Mouse (Mus musculus) hindbrain, embryonic 16.5 days (tissue): ENCODE results near the gene Sstr4. TPM values are rescaled to one million over a fixed set of nuclear protein-coding genes. Genes with fewer than 3 reads are reported as not detected.

Source experiments
- ATAC-seq: fragments of 200-750 bp; cut with Nextera tagmentation; 2 replicates; pipeline ENCODE4 v1.8.0; 2017; ENCODE audit warnings: moderate TSS enrichment, moderate library complexity
- H3K27ac ChIP-seq: fragments of 300-500 bp; sonication (generic); 2 replicates; pipeline ENCODE4 v1.5.1; 2014; ENCODE audit warnings: low read depth, mild to moderate bottlenecking, control low read depth, low read length, moderate library complexity
- H3K27me3 ChIP-seq: fragments of 300-500 bp; sonication (generic); replicated peaks from 2 replicates; pipeline ENCODE4 v1.6.1; 2014; ENCODE audit warnings: low read length; ENCODE audit not compliant: control insufficient read depth, insufficient read depth
- H3K36me3 ChIP-seq: fragments of 300-500 bp; sonication (generic); 2 replicates; pipeline ENCODE4 v1.6.1; 2014; ENCODE audit warnings: mild to moderate bottlenecking, low read length, moderate library complexity, mixed read lengths; ENCODE audit not compliant: control insufficient read depth, insufficient read depth
- H3K4me1 ChIP-seq: fragments of 300-500 bp; sonication (generic); 2 replicates; pipeline ENCODE4 v1.6.1; 2014; ENCODE audit warnings: low read depth, low read length; ENCODE audit not compliant: control insufficient read depth, insufficient read depth
- H3K4me2 ChIP-seq: fragments of 300-500 bp; sonication (generic); 2 replicates; pipeline ENCODE4 v1.6.1; 2014; ENCODE audit warnings: mild to moderate bottlenecking, low read length, control low read depth, moderate library complexity
- H3K4me3 ChIP-seq: fragments of 300-500 bp; sonication (generic); 2 replicates; pipeline ENCODE4 v1.5.1; 2014; ENCODE audit warnings: mild to moderate bottlenecking, low read length, control low read depth, moderate library complexity
- H3K9ac ChIP-seq: fragments of 300-500 bp; sonication (generic); 2 replicates; pipeline ENCODE4 v1.6.1; 2014; ENCODE audit warnings: low read depth, mild to moderate bottlenecking, control low read depth, low read length, moderate library complexity
- H3K9me3 ChIP-seq: fragments of 300-500 bp; sonication (generic); 2 replicates; pipeline ENCODE4 v1.6.1; 2014; ENCODE audit warnings: mild to moderate bottlenecking, low read length, moderate library complexity; ENCODE audit not compliant: control insufficient read depth
- WGBS: fragments of 180-500 bp; shearing (Covaris S2); extraction: QIAGEN DNeasy Blood & Tissue Kit; methylation state at CpG from one replicate; pipeline ENCODE4 v1.1.7; 2014; 5-methylcytosine and 5-hydroxymethylcytosine counted together
- polyA plus RNA-seq: library from polyadenylated mRNA; unstranded; fragments of >200 nt; fragmentation: Nextera tagmentation; extraction: Ambion mirVana; gene quantifications from 2 replicates; pipeline ENCODE4 v1.2.1, GENCODE M21; 2015

The Sstr4 gene
- polyA plus RNA-seq, 1 experiment from 2014 or later, result 4.2 TPM

DNA sequence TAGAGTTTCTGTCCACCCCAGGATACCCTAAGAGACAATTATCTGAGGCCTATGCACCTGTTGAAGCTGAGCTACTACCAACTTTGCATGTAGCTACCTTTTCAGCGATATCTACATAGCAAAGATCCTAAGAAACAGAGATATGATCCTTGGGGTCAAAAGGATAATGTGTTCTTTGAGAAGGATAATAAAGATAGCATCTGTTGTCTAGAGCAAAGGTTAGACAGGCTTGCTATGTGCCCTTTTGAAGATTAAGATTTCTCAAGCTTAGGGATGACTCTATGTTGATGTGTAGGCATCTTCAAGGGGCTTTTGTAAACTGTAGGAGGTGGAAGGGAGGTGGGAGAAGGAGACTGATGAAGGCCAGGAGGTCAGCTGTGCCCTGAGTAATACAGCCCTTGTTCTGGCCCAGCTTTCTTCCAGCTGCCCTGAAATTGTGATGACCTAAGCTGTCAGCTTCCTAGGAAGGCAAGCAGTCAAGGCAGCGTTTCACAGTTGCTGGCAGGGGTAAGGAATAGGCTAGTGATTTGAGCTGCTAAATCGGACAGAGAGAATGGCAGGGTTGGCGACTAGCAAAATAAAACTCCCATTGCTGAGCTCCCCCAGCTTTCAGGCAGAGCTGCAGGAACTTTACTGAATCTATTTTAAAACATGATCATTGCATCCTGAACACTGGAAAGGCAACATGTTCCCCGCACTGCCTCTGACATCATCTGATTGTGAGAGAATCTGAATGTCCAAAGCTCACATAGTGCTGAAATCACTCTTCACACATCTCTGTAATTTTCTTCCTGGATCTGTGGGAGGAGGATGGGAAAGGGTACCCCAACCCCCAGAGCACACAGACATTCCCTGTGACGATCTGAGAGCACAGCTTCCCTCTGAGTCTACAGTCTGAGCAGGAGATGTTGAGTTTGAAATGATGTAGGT, 7.2 kb upstream of the Sstr4 start:
- no peak for ATAC-seq
- H3K27me3 ChIP-seq, result no peaks in the 10 kb centered on the region
- H3K4me3 ChIP-seq, result no peak overlapping the region
- no peaks in the 10 kb centered on the region for H3K4me1 ChIP-seq
- no peaks in the 10 kb centered on the region for H3K36me3 ChIP-seq
- 77% methylated on average over 6 of the region's 6 CpGs for WGBS
- H3K27ac ChIP-seq, result no peak overlapping the region
- H3K9ac ChIP-seq, result no peak overlapping the region
- no peak overlapping the region for H3K4me2 ChIP-seq
- H3K9me3 ChIP-seq, result no peaks in the 10 kb centered on the region

DNA sequence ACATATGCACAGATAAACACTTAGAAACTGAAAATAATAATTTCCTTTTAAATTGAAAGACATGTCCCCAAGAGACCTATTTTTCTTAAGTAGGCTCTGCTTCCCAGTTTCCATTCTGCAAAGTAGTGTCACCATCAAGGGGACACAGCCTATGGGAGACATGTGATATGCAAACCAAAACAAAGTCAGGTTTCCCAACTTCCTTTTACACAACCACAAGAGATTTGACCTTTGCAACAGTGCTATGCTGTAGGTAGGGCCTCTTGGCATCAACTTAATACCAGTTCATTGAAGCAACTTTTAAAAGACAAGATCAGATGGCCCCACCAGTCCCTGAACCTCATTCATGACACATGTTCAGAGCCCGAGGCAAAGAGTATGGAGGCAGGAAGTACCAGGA, 2.0 kb upstream of the Sstr4 start:
- no peak overlapping the region for H3K4me3 ChIP-seq
- H3K9me3 ChIP-seq, result no peaks in the 10 kb centered on the region
- no peak for ATAC-seq
- 79% methylated on average over 1 of the region's 1 CpGs for WGBS
- H3K9ac ChIP-seq, result no peak overlapping the region
- H3K27ac ChIP-seq, result no peak overlapping the region
- H3K36me3 ChIP-seq, result no peaks in the 10 kb centered on the region
- peaks cover 4% of the 10 kb centered on the region for H3K4me1 ChIP-seq
- H3K27me3 ChIP-seq, result 0 out of 2 replicates have a peak, but pooled peaks cover 6% of the 10 kb centered on the region
- no peak overlapping the region for H3K4me2 ChIP-seq

DNA sequence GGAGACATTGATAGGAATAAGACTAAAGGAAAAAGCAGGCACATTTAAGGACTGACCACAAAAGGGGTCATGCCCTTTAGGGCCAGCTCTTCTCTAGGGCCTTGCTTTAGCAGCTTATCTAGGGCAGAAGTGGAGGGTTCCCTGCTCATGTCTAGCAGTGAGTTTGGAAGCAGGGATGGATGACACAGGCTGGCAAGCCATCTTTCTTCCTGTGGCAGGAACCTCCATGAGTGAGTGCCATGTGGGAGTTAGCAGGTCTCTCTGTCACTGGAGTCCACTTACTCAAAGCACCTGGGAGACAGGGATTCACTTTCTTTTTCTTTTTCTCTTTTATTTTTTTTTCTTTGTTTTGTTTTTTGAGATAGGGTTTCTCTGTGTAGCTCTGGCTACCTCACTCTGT, 1.3 kb upstream of the Sstr4 start:
- no peak overlapping the region for H3K4me2 ChIP-seq
- H3K27me3 ChIP-seq, result 0 out of 2 replicates have a peak, but pooled peaks cover 6% of the 10 kb centered on the region
- ATAC-seq, result no peak
- no peak overlapping the region for H3K27ac ChIP-seq
- H3K4me1 ChIP-seq, result peaks cover 4% of the 10 kb centered on the region
- no peaks in the 10 kb centered on the region for H3K36me3 ChIP-seq
- H3K4me3 ChIP-seq, result no peak overlapping the region
- no peaks in the 10 kb centered on the region for H3K9me3 ChIP-seq
- H3K9ac ChIP-seq, result no peak overlapping the region

DNA sequence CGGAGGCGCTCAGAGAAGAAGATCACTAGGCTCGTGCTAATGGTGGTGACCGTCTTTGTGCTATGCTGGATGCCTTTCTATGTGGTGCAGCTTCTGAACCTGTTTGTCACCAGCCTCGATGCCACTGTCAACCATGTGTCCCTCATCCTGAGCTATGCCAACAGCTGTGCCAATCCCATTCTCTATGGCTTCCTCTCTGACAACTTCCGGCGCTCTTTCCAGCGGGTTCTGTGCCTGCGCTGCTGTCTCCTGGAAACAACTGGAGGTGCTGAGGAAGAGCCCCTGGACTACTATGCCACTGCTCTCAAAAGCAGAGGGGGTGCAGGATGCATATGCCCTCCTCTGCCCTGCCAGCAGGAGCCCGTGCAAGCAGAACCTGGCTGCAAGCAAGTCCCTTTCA, 1.1 kb downstream of the Sstr4 start:
- Histone ChIP-seq H3K27me3 (0 out of 2 replicates have a peak, but pooled peaks cover 6% of the 10 kb centered on the region), H3K4me2 (peak overlapping the region; percentile 92), H3K4me1 (peaks cover 4% of the 10 kb centered on the region), H3K9ac (no peak overlapping the region), H3K36me3 (no peaks in the 10 kb centered on the region), H3K4me3 (peak overlapping the region; percentile 56), H3K27ac (no peak overlapping the region), H3K9me3 (no peaks in the 10 kb centered on the region)
- WGBS, result 74% methylated on average over 10 of the region's 10 CpGs
- ATAC-seq, result no peak; the same call in 1 of the 2 replicates

DNA sequence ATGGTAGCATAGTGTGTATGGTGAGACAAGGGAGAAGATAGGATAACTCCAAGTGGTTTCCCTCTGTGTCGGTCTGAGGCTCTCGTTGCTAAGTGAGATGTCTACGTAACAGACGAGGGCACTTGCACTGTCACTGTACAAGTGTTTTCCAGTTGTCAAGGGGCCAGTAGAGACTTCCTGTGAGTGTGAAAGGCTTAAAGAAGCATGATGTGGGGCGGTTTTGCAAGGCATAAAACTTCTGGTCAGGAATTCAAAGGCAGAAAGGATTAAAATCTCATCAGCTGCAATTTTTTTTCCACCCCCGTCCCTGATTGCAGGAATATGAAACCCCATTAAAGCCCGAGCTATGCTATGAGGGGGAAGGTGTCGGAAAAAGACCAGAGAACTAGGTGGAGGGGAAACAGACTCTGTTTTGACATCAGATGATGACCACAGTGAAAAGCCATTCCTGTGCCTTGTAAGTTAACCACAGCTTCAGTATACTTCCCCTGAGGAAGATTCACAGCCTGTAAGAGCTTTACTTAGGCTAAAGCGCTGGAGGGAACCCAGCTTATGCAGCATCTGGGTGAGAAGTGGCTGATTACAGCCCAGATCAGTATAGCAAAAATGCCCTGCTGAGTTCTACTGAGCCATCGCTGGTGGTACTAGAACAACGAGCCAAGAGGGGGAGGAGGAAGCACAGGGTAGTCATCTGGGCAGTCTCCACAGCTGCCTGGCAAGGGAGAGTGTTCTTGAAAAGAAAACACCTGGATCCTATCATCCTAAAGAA, 2.1 kb downstream of the Sstr4 start:
- Histone ChIP-seq H3K9me3 (no peaks in the 10 kb centered on the region), H3K4me1 (peaks cover 4% of the 10 kb centered on the region), H3K36me3 (no peaks in the 10 kb centered on the region), H3K27me3 (0 out of 2 replicates have a peak, but pooled peaks cover 6% of the 10 kb centered on the region), H3K4me3 (no peak overlapping the region), H3K9ac (no peak overlapping the region), H3K4me2 (peak overlapping the region; percentile 92), H3K27ac (no peak overlapping the region)
- 68% methylated on average over 11 of the region's 11 CpGs for WGBS
- ATAC-seq, result no peak

DNA sequence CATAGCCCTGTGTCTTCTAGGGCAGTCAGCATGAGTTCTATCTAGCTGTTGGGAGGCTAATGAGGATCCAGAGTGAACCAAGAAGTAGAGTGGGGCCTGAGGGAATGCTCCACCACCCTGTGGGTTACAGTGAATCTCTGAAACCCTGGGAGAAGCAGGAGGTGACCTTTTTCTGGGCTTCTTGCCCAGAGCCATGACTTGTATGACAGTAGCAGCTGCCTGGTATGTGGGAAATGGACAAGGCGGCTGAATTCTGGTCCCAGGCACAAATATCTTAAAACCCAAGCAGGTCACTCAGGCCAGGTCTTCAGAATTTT, 2.6 kb downstream of the Sstr4 start:
- Histone ChIP-seq H3K4me2 (no peak overlapping the region), H3K4me3 (no peak overlapping the region), H3K36me3 (no peaks in the 10 kb centered on the region), H3K9me3 (no peaks in the 10 kb centered on the region), H3K9ac (no peak overlapping the region), H3K27me3 (0 out of 2 replicates have a peak, but pooled peaks cover 6% of the 10 kb centered on the region), H3K27ac (no peak overlapping the region), H3K4me1 (peaks cover 4% of the 10 kb centered on the region)
- ATAC-seq, result no peak
- WGBS, result 79% methylated on average over 1 of the region's 1 CpGs

DNA sequence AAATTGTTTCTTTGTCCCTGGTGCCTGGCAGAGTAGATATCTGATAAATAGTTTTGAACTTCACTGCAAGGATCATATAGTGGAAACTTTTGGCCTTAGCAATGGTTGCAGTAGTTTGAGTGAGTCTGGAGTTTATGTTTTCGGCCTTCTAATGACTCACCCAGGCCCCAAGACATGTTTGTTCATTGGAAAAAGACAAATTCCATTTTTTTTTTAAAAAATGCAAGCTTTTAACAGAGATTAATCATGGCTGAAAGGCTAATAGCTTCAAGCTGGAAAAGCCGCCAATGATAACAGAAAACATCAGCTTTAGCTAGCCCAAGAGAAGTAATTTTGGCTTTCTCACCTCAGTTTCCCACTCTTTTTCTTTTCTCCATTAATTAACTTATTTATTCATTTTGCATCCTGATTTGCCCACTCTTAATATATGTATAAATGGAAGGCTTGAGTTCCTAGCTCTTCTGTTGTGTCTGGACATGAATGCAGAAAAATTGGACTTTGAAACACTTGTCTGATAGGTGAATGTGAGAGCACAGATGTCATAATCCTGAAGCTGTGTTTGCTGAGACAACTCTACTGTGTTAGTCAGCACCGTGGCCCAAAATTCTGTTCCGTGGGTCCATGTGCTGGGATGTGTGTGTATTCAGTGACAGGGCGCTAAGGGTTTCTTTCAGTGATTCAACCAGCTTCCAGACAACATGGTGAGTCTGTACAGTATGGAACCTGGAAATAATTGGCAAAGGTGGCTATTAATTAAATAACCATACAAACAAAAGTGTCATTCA, 3.9 kb downstream of the Sstr4 start:
- whole genome bisulfite sequencing, result 94% methylated on average over 5 of the region's 5 CpGs
- H3K9me3 ChIP-seq, result no peaks in the 10 kb centered on the region
- H3K4me1 ChIP-seq, result peaks cover 4% of the 10 kb centered on the region
- no peak for ATAC-seq
- H3K4me3 ChIP-seq, result no peak overlapping the region
- H3K9ac ChIP-seq, result no peak overlapping the region
- 0 out of 2 replicates have a peak, but pooled peaks cover 2% of the 10 kb centered on the region for H3K27me3 ChIP-seq
- no peaks in the 10 kb centered on the region for H3K36me3 ChIP-seq
- H3K4me2 ChIP-seq, result no peak overlapping the region
- H3K27ac ChIP-seq, result no peak overlapping the region

DNA sequence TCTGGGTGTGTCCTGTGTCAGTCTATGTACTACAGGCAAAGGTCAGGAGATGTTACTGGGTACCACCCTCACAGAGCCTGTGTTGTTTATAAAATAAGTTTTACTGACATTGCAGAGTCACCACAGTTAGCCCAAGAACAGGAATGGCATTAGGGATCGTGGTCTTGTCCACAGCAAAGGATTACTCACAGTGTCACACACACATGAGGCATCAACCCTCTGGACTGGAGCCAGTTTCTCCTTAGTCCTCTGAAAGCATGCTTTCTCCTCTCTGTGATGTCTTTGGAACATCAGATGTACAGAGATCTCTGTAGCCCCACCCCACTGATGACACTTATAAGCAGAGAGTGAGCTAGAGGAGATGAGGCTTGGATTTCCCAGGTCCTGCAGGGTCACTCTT, 7.1 kb downstream of the Sstr4 start:
- Histone ChIP-seq H3K9ac (no peak overlapping the region), H3K27ac (no peak overlapping the region), H3K4me1 (peaks cover 10% of the 10 kb centered on the region), H3K27me3 (peaks cover 17% of the 10 kb centered on the region), H3K4me2 (no peak overlapping the region), H3K9me3 (no peaks in the 10 kb centered on the region), H3K36me3 (no peaks in the 10 kb centered on the region), H3K4me3 (no peak overlapping the region)
- WGBS, result 76% methylated on average over 1 of the region's 1 CpGs
- ATAC-seq, result no peak

DNA sequence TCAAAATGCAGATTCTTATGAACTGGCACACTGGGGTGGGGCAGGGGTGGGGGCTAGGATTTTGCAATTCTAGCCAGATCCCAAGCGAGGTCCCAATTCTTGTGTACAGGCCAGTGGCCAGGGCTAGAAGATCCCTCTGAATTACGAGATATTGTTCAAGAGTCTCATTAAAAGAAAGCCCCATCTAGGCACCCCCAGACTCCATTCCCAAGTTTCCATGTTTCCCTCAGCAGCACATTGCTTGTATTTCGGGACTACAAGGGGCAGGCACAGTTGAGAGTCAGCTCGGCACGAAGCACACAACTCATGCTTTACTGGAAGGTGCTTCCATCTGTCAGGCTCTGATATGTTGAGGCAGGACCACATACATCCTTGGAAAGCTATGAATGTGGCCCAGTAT, 9.8 kb downstream of the Sstr4 start:
- Histone ChIP-seq H3K36me3 (no peaks in the 10 kb centered on the region), H3K27me3 (peaks cover 31% of the 10 kb centered on the region), H3K27ac (no peak overlapping the region), H3K4me3 (no peak overlapping the region), H3K4me1 (peaks cover 21% of the 10 kb centered on the region), H3K4me2 (no peak overlapping the region), H3K9ac (no peak overlapping the region), H3K9me3 (no peaks in the 10 kb centered on the region)
- ATAC-seq, result no peak
- WGBS, result 88% methylated on average over 5 of the region's 5 CpGs
